Comparison of ENCODE assay signal across 11 mouse cellular contexts in the genomic region with DNA sequence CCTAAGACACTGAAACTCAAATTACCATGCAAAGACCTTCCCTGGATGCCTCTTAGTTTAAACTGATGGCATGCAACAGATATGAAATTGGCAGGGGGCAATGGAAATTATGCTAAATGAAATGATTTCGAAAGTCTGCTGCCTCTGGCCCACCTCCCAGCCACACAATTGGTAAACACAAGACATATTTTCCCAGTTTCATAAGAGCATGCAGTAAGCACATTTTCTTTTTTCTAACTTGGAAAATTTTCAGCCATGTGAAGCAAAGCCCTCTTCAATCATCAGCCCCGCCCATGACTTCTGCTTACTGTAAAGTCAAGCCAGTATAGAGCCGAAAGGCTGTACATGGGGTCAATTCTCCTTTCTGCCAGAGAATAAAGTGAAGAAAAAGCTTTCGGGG. TPM values are rescaled to one million over a fixed set of nuclear protein-coding genes. Genes with fewer than 3 reads are reported as not detected.
A peak's percentile ranks its signal among the peaks of the same experiment; 100 is the strongest.
DNase-seq lines count a peak whose midpoint lies in the region; ATAC-seq lines count a peak whose summit lies in the region.
"Had no signal": no experiment of that assay in that cellular context is flagged by ENCODE, and none has a peak within 500 bp of the region (broad histone marks: within the 10 kb centered on the region; RNA-seq: fewer than 3 reads in every experiment).

No protein-coding gene starts in this region.

- ATAC-seq in granulocyte monocyte progenitor cell, adult 5-6 weeks (replicated peaks; ENCODE audit: poor library complexity, severe bottlenecking) = peak; percentile 45
- ATAC-seq in megakaryocyte, adult 5-6 weeks (ENCODE audit: poor library complexity, severe bottlenecking) = peak; percentile 41

- peak; percentile 53 for DNase-seq in adrenal gland, adult 2 months
- no peak for DNase-seq in adrenal gland, postnatal 36 days
- DNase-seq in heart, adult 9 months (ENCODE audit: low spot score in 2 of 2) = peak; percentile 56 to 66
- no peak for DNase-seq in heart, postnatal 4 days
- no peak for DNase-seq in thymus, postnatal 14 days
- no peak for DNase-seq in c-Kit-positive CD71-positive TER-119-positive erythroid progenitor cells, embryonic 14.5 days (ENCODE audit: low spot score)
- DNase-seq: cerebellum, postnatal 25 days; kidney, adult 8-10 months; right cerebral cortex, postnatal 4 days had no signal

RNA-seq across cellular contexts. Expression of gene Abca1, which starts 51.5 kb away (rescaled TPM):
- total RNA-seq in adrenal gland, adult 2 months (2021) = 100 to 1,000 TPM; 137 to 213 TPM
- polyA plus RNA-seq in adrenal gland, adult 2 months (2012; rRNA removed) = 15.7 and 27.8 TPM in 2 replicates
- 100 to 1,000 TPM; 148 to 154 TPM for total RNA-seq in adrenal gland, postnatal 36 days (2021)
- total RNA-seq in heart, postnatal 4 days (2021) = 10 to 100 TPM in 1 of 2 experiments, 1 to 10 TPM in 1; 9.5 to 11.6 TPM
- 0.49 and 2.6 TPM in 2 replicates for total RNA-seq in granulocyte monocyte progenitor cell, adult 5-6 weeks (2014; fragmentation: Nextera tagmentation)
- total RNA-seq in granulocyte monocyte progenitor cell, adult 5-6 weeks (2017) = 2.2 and 3.8 TPM in 2 replicates
- 1.2 and 1.8 TPM in 2 replicates for total RNA-seq in megakaryocyte, adult 5-6 weeks (2015)
- 2.5 and 3.4 TPM in 2 replicates for total RNA-seq in megakaryocyte, adult 5-6 weeks (2017)

Comparison
In these comparisons a context has a peak if more than half of its experiments do, and no peak if none do; other contexts are left out.
1. DNase-seq: peak in adrenal gland, adult 2 months (single experiment) and heart, adult 9 months (2 of 2); none in adrenal gland, postnatal 36 days (0 of 2), heart, postnatal 4 days (single experiment), thymus, postnatal 14 days (single experiment) and c-Kit-positive CD71-positive TER-119-positive erythroid progenitor cells, embryonic 14.5 days (single experiment).
2. RNA of gene Abca1, which starts 51.5 kb away (total RNA-seq): 137 to 213 TPM in adrenal gland, adult 2 months and 148 to 154 TPM in adrenal gland, postnatal 36 days; 9.5 to 11.6 TPM in heart, postnatal 4 days, 0.49 to 3.8 TPM in granulocyte monocyte progenitor cell, adult 5-6 weeks and 1.2 to 3.4 TPM in megakaryocyte, adult 5-6 weeks; every median in the first group is over 10 times any median in the second.